Mouse (Mus musculus) heart, adult 8-10 months (tissue): ENCODE results near the gene Abcg5. TPM values are rescaled to one million over a fixed set of nuclear protein-coding genes. Genes with fewer than 3 reads are reported as not detected.

Experiments used
- DNase-seq: peaks from one replicate; pipeline ENCODE4 v3.0.0; 2022; ENCODE audit warnings: low spot score
- total RNA-seq, 4 experiments: library from RNA; stranded (reverse); gene quantifications; 2 replicates each; pipeline ENCODE4 v1.2.4; 2022

Gene Abcg5
- total RNA-seq, 4 experiments from 2014 or later, result not detected

DNA sequence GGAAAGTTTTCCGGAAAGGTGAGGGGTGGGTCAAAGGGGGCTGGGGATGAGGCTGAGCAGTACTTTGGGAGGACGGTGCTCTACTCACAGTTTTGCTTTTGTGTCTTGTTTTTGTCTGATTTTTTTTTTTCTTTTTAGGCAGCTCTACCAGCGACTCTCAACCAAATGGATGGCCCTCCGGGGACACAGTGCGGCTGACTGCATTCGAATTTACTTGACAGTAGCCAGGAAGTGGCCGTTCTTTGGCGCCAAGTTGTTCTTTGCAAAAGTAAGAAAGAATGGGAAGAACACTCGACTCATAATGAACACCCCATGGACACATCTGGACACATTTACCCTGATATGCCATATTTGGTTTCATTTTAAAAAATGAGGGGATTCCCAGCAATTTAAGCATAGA is 71.3 kb downstream of the Abcg5 start:
- peak; percentile 27 for DNase-seq

- no peak for DNase-seq
Measured at GRCm38 (mm10) chr17:84608606-84609005, 74.2 kb downstream of the Abcg5 start.

Other genes with a start within 250 kb of the Abcg5 start
- 1 to 10 TPM; 8.1 to 8.9 (median 8.6) TPM for gene Thada, start 216.8 kb downstream of the Abcg5 start, total RNA-seq
- gene Plekhh2, start 171.1 kb downstream of the Abcg5 start, total RNA-seq, result 1 to 10 TPM; 1.3 to 2.4 (median 2.1) TPM
- gene Dync2li1, start 56.5 kb downstream of the Abcg5 start, total RNA-seq, result 1 to 10 TPM; 2.5 to 4.9 (median 3.2) TPM
- under 1 TPM in 1 of 4 experiments, not detected in 3; 0.16 TPM for gene Abcg8, start 6.7 kb downstream of the Abcg5 start, total RNA-seq
- gene Lrpprc, start 107.8 kb upstream of the Abcg5 start, total RNA-seq, result 100 to 1,000 TPM; 129 to 143 (median 135) TPM